Mouse (Mus musculus) T-cell, adult 2 months (primary cell): ENCODE data around the gene Ptprb.

Source experiments
- DNase-seq: peaks from one replicate; pipeline ENCODE4 v3.0.0; 2022; ENCODE audit warnings: low spot score

Ptprb gene

GRCm38 (mm10) chr10:116422551-116422950 lies 147.2 kb downstream of the Ptprb start:
- no peak for DNase-seq

GRCm38 (mm10) chr10:116424921-116425320 lies 149.6 kb downstream of the Ptprb start:
- no peak for DNase-seq

- DNase-seq = no peak
These were observed 150.9 kb downstream of the Ptprb start for GRCm38 (mm10) chr10:116426176-116426575.

GRCm38 (mm10) chr10:116428026-116428780 lies 152.9 kb downstream of the Ptprb start:
- DNase-seq = no peak

- no peak for DNase-seq
These were observed 157.1 kb downstream of the Ptprb start for GRCm38 (mm10) chr10:116432421-116432820.

GRCm38 (mm10) chr10:116435455-116435854 lies 160.1 kb downstream of the Ptprb start:
- no peak for DNase-seq
